Mouse (Mus musculus) bone marrow, adult 2 months (tissue): ENCODE results near the gene Rbm7.

Experiments used
- CTCF ChIP-seq: fragments of 200-500 bp; IDR thresholded peaks from 2 replicates; pipeline ENCODE4 v1.5.1; 2011; ENCODE audit warnings: low read length, control low read depth; ENCODE audit not compliant: control insufficient read depth, insufficient read depth
- POLR2A ChIP-seq: fragments of 200-500 bp; IDR thresholded peaks from 2 replicates; pipeline ENCODE4 v1.6.1; 2011; ENCODE audit warnings: low read depth, mild to moderate bottlenecking, control low read depth, low read length, borderline replicate concordance; ENCODE audit not compliant: control insufficient read depth

DNA sequence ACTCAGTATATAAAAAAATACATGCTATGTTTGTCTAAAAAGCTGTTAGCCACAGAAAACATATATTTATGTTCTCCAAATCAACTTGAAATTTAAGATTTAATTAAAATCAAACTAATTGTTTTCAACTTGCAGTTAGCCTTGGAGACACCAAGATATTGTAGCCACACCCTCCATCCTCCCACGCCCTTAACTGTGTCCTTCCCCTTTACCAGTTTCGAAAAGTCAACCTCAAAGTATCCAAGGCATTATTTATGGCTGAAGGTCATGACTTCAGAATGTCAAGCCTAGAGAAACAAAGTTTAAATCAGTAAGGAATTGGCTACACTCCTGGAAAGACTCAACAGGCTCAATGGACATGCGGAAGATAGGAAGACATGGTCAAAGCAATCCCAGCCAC, 33.6 kb downstream of the Rbm7 start:
- no peak for TF ChIP-seq CTCF
- TF ChIP-seq POLR2A: no peak
